Mouse (Mus musculus) right cerebral cortex, postnatal 25 days (tissue): ENCODE data around the gene 1700042G07Rik.

Experiments
- DNase-seq: peaks from one replicate; pipeline ENCODE4 v3.0.0; 2022

Gene 1700042G07Rik

DNA sequence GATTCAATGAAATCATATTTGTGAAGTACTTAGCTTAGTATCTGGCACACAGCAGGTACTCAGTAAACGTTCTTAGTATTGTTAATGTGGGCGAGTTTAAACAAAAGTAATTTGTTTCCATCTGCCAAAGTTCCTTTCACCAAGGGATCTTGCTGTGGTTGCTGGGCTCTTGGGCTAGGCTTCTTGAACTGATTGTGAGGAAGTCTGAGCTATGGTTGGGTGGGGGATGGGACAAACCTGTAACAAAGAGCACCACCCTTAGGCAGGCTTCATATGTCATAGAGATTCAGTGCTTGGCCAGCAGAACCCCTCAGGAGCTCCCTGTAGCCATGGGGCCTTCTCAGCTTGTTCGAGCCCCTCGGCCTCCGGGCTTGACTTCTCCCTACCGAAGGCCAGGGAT is at the start of gene 1700042G07Rik, which contains the start of gene Gm49337:
Gene 1700042G07Rik, plus strand, starts transcription at position 301 of the 400 bp plus-strand sequence.
Gene Gm49337, plus strand, starts transcription at position 313 of the 400 bp plus-strand sequence.
- no peak for DNase-seq

GRCm38 (mm10) chr4:116123602-116124519 is 49.3 kb upstream of the 1700042G07Rik start, which contains the start of the genes Rad54l and Pomgnt1:
TSS of gene Rad54l (minus strand) at chr4:116123690.
TSS of gene Pomgnt1 (plus strand) at chr4:116123840.
- DNase-seq = peak; percentile 72

GRCm38 (mm10) chr4:116125803-116126386 is 47.3 kb upstream of the 1700042G07Rik start:
- no peak for DNase-seq

GRCm38 (mm10) chr4:116127956-116128355 is 45.2 kb upstream of the 1700042G07Rik start:
- no peak for DNase-seq

DNA sequence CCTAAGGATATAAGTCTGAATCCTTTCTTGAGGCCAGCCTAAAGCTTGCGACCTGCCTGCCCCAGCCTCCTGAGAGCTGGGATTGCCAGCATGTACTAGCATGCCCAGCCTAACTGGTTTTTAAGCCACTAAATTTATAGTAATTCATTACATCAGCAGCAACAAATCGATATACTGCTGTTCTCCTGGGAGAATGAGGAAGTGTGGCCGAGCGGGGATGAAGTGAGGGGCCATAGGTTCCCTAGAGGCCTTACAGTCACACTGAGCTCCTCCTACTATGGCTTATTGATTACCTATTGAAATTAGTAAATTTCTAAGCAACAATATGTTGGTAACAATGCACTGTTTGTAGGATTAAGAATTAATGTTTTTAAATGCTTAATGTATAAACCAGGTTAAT is 40.0 kb upstream of the 1700042G07Rik start:
- no peak for DNase-seq

DNA sequence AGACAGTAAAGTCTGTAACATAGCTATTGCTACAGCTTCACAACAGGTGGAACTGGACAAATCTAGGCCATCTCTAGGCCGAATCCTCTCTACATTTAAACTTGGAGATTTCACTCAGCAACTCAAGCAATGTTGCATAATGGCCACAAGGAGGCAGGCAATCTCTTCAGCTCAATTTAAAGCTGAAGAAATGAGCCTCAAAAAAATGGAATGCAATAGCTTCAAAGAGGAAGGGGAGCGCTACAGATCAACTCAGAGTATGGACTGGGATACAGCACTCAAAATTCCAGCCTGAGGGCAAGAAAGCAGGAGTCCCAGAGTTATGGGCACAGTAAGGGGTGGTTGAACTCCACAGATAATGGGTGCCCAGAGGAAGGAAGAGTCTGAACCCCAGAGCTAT is 38.2 kb upstream of the 1700042G07Rik start:
- no peak for DNase-seq

- DNase-seq = no peak
Measured at GRCm38 (mm10) chr4:116137421-116137996, 35.7 kb upstream of the 1700042G07Rik start.

DNA sequence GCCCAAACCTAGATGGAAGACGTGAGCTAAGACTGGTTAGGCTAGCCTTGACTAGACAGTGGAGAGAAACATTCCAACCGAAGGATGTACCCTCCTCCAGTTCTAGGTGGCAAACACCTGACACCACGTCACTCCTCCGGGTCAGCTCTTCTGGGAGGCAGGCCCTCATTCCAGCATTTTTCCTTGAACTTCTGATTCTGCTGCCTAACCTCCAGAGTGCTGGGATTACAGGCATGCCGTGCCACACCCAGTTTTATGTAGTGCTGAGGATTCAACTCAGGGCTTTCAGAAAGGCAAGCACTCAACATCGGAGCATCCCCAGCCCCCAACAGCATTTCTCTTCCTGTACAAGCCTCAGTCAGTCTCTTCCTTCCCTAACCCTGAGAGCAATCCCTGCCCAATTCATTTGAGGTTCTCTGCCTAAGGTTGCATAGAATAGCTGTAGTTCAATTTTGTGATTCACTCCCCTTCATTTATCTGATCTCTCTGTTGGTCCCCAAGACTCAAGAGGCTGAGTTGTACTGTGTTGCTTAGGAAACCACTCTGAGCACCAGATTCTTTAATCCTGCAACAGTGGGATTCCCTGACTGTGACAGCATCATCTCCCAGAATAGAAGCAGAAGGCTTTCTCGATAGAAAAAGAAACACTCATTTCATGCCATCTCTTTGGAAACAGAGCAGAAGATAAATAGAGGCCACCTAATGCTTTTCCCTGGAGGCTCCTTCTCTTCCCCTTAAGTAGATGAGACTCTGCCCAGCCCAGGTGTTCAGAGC is 32.2 kb upstream of the 1700042G07Rik start:
- no peak for DNase-seq

- DNase-seq = no peak
Measured at GRCm38 (mm10) chr4:116141736-116142135, 31.4 kb upstream of the 1700042G07Rik start.

DNA sequence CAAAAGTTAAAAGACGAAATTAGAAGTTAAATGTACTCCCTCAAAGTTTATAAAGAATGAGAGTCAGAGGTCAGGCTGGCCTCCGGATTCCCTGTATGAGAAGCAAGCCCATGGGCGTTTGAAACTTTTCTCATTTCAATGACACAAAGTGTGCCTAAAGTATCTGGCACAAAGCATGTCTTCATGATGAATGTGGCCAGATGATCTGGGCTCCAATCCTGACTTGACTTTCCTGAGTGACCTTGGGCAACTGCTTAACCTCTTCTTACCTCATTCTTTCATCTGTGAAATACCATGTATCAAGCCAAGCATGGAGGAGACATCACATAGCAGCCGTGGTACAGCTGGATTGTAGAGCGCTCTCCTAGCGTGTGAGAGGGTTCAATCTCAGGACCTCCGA is 30.9 kb upstream of the 1700042G07Rik start:
- DNase-seq = no peak

- no peak for DNase-seq
Measured at GRCm38 (mm10) chr4:116143317-116143811, 29.8 kb upstream of the 1700042G07Rik start.

- peak; percentile 79 for DNase-seq
Measured at GRCm38 (mm10) chr4:116143891-116144717, 29.1 kb upstream of the 1700042G07Rik start.

GRCm38 (mm10) chr4:116149812-116150155 is 23.4 kb upstream of the 1700042G07Rik start:
- DNase-seq = no peak

DNA sequence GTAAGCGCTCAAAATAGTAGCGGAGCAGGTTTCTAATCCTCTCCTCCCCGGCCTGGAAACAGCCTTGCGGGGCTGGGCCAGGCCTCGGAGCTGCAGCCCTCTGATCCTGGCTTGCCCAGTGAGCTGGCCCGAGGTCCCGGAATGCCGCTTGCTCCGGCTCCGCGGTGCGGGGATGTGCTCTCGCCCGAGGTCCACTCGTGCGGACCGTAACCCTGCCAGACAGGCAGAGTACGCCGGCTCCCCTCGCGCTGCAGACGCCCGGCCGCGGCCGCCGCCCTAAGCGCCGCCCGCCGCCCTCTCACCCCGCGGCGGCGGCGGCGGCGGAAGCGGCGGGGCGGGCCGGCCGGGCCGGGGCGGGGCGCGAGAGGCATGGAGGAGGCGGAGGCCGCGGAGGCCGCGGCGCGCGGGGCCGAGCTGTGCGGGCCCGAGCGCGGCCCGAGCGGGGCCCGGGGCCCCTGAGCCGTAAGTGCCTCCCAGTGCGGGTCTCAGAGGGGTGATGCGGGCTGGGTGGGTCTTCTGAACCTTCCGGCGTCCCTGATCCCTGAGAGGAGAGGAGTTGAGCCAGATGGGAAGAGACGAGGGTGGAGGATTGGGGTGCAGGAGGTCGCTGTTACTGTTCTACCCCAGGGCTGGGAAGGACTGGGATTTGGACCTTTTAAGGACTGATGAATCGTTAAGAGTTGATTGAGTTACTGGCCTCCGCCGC is 22.9 kb upstream of the 1700042G07Rik start:
- peak; percentile 66 for DNase-seq

GRCm38 (mm10) chr4:116150862-116151221 is 22.3 kb upstream of the 1700042G07Rik start:
- no peak for DNase-seq

GRCm38 (mm10) chr4:116151238-116151637 is 21.9 kb upstream of the 1700042G07Rik start, which contains the start of gene Lurap1:
TSS of gene Lurap1 (minus strand) at chr4:116151338.
- DNase-seq = no peak

GRCm38 (mm10) chr4:116152702-116153101 is 20.5 kb upstream of the 1700042G07Rik start:
- no peak for DNase-seq

DNA sequence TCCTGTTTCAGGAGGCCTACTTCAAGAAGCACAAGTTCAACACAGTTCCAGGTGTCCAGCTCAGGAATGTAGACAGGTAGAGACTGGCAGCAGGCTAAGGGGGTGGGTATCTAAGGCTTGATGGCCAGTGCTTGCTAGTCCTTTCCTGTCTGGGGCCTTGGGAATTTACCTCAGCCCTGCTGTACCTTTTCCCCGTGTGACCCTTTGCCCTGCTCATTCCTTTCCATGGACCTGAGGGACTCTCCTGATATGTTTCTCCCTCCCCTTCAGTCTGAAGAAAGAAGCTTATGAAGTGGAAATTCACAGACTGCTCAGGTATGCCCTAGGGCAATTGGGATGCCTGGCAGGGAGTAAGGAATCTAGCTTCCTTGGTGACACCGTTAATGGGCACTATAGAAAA is 15.3 kb upstream of the 1700042G07Rik start:
- DNase-seq = no peak

DNA sequence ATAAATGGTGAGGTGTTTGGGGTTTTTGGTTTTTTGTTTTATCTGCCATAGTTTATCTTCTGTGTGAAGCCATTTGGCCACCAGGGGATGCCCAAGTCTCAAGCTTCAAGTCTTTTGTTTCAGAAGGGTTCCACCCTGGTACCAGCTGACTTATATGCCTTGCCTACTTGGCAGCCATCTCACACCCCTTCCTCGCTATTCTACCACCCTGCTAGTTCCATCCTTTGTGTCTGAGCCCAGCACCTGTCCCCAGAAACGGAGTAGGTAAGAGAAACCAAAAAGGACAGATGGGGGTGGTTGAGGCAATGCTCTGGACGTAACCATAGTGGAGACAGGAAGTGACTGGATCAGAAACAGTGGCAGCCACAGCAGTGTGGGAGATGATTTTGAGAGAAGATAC is 13.3 kb upstream of the 1700042G07Rik start:
- DNase-seq = no peak

GRCm38 (mm10) chr4:116160769-116161168 is 12.4 kb upstream of the 1700042G07Rik start:
- DNase-seq = peak; percentile 83

DNA sequence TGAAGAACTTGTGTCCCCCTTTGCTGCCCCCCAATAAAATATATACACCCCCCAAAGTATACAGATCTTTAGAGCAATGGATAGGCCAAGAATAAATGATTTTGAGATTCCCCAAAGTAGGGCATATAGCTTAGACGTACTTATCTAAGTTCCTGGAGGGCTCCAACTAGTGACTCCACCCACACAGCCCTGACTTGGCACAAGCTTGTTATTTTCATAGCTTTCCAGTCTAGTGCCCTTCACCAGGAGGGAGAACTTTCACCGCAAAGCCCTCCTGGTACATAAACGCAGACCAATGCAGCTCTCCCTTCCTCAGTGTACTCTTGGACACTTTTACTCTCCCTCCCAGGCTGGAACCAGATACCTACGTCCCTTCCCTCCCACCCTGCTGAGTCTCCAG is 11.0 kb upstream of the 1700042G07Rik start:
- no peak for DNase-seq
